Mouse (Mus musculus): Measurements from ENCODE around the gene Tpt1. TPM values are rescaled to one million over a fixed set of nuclear protein-coding genes. Genes with fewer than 3 reads are reported as not detected.
"Not testable (repeated sequence)": the region's sequence is repeated elsewhere in the genome, so short reads cannot be mapped to it uniquely, and the experiment has no call there.

Gene Tpt1
- total RNA-seq, 2 experiments from 2014 or later = 932 to 1,022 TPM

- no peak overlapping the region for H3K4me3 ChIP-seq
- H3K27ac ChIP-seq = no peak overlapping the region
- no peak for TF ChIP-seq CTCF (conservative IDR thresholded peaks at IDR 0.05)
- DNase-seq (ENCODE audit: low spot score in 2 of 2) = no peak
These were observed 4.3 kb downstream of the Tpt1 start for GRCm38 (mm10) chr14:75849236-75849635.

- no peak for DNase-seq (ENCODE audit: low spot score in 2 of 2)
- Histone ChIP-seq H3K4me3 (no peak overlapping the region), H3K27ac (peak overlapping the region; percentile 72)
- no peak for TF ChIP-seq CTCF (conservative IDR thresholded peaks at IDR 0.05)
These were observed 5.1 kb downstream of the Tpt1 start for GRCm38 (mm10) chr14:75849842-75850568.

GRCm38 (mm10) chr14:75850819-75851218, 5.9 kb downstream of the Tpt1 start:
- no peak for TF ChIP-seq CTCF (conservative IDR thresholded peaks at IDR 0.05)
- no peak for DNase-seq (ENCODE audit: low spot score in 2 of 2)
- H3K27ac ChIP-seq = peak overlapping the region; percentile 72

GRCm38 (mm10) chr14:75852016-75852415, 7.1 kb downstream of the Tpt1 start:
- no peak overlapping the region for H3K4me3 ChIP-seq
- TF ChIP-seq CTCF (conservative IDR thresholded peaks at IDR 0.05) = no peak
- no peak for DNase-seq (ENCODE audit: low spot score in 2 of 2)

More at GRCm38 (mm10) chr14:75850819-75851218, 5.9 kb downstream of the Tpt1 start:
- no peak overlapping the region for H3K4me3 ChIP-seq

GRCm38 (mm10) chr14:75855263-75855992, 10.5 kb downstream of the Tpt1 start:
- TF ChIP-seq CTCF (conservative IDR thresholded peaks at IDR 0.05) = no peak
- peak overlapping the region; percentile 72 for H3K27ac ChIP-seq
- DNase-seq (ENCODE audit: low spot score in 2 of 2) = peak in 1 of 2 experiments; percentile 60
- no peak overlapping the region for H3K4me3 ChIP-seq

More at GRCm38 (mm10) chr14:75852016-75852415, 7.1 kb downstream of the Tpt1 start:
- H3K27ac ChIP-seq = no peak overlapping the region

GRCm38 (mm10) chr14:75858181-75858580, 13.3 kb downstream of the Tpt1 start:
- Histone ChIP-seq H3K4me3 (no peak overlapping the region), H3K27ac (no peak overlapping the region)
- TF ChIP-seq CTCF (conservative IDR thresholded peaks at IDR 0.05) = no peak
- no peak for DNase-seq (ENCODE audit: low spot score in 2 of 2)

- no peak for DNase-seq (ENCODE audit: low spot score in 2 of 2)
- no peak overlapping the region for H3K27ac ChIP-seq
- 0 out of 2 replicates have a peak, but pooled peaks have one; percentile 13 for TF ChIP-seq CTCF (conservative IDR thresholded peaks at IDR 0.05)
These were observed 14.7 kb downstream of the Tpt1 start for GRCm38 (mm10) chr14:75859619-75860018.

GRCm38 (mm10) chr14:75862701-75863100, 17.8 kb downstream of the Tpt1 start:
- DNase-seq (ENCODE audit: low spot score in 2 of 2) = no peak
- no peak for TF ChIP-seq CTCF (conservative IDR thresholded peaks at IDR 0.05)
- no peak overlapping the region for H3K4me3 ChIP-seq
- no peak overlapping the region for H3K27ac ChIP-seq

More at GRCm38 (mm10) chr14:75859619-75860018, 14.7 kb downstream of the Tpt1 start:
- H3K4me3 ChIP-seq = no peak overlapping the region

- no peak for TF ChIP-seq CTCF (conservative IDR thresholded peaks at IDR 0.05)
- no peak for DNase-seq (ENCODE audit: low spot score in 2 of 2)
These were observed 18.9 kb downstream of the Tpt1 start for GRCm38 (mm10) chr14:75863549-75864409.

GRCm38 (mm10) chr14:75866706-75867333, 21.9 kb downstream of the Tpt1 start:
- DNase-seq (ENCODE audit: low spot score in 2 of 2) = no peak
- Histone ChIP-seq H3K4me3 (no peak overlapping the region), H3K27ac (no peak overlapping the region)
- TF ChIP-seq CTCF (conservative IDR thresholded peaks at IDR 0.05) = no peak

More at GRCm38 (mm10) chr14:75863549-75864409, 18.9 kb downstream of the Tpt1 start:
- no peak overlapping the region for H3K4me3 ChIP-seq
- peak overlapping the region; percentile 61 for H3K27ac ChIP-seq

- not testable (repeated sequence) for H3K4me3 ChIP-seq; DNase-seq (ENCODE audit: low spot score in 2 of 2); H3K27ac ChIP-seq
These were observed 23.1 kb downstream of the Tpt1 start for GRCm38 (mm10) chr14:75868028-75868427.

GRCm38 (mm10) chr14:75869769-75870363, 25.0 kb downstream of the Tpt1 start:
- Histone ChIP-seq H3K4me3 (no peak overlapping the region), H3K27ac (no peak overlapping the region)
- DNase-seq (ENCODE audit: low spot score in 2 of 2) = no peak
- no peak for TF ChIP-seq CTCF (conservative IDR thresholded peaks at IDR 0.05)

Data from layer of hippocampus, adult 2 months (tissue).